Mouse (Mus musculus) bone marrow, adult 2 months (tissue): ENCODE results near the gene Klhdc7a. TPM values are rescaled to one million over a fixed set of nuclear protein-coding genes. Genes with fewer than 3 reads are reported as not detected.

Source experiments
- H3K27ac ChIP-seq: fragments of 200-500 bp; 2 replicates; pipeline ENCODE4 v1.5.1; 2012; ENCODE audit warnings: low read depth, mild to moderate bottlenecking, control low read depth, inconsistent platforms, low read length; ENCODE audit not compliant: control insufficient read depth, poor library complexity, insufficient read depth
- H3K4me1 ChIP-seq: fragments of 200-500 bp; 2 replicates; pipeline ENCODE4 v1.6.1; 2011; ENCODE audit warnings: low read length; ENCODE audit not compliant: control insufficient read depth, insufficient read depth
- H3K4me3 ChIP-seq: fragments of 200-500 bp; replicated peaks from 2 replicates; pipeline ENCODE3; 2011; ENCODE audit warnings: mild to moderate bottlenecking, low read depth, low read length, control low read depth; ENCODE audit not compliant: control insufficient read depth
- CTCF ChIP-seq: fragments of 200-500 bp; IDR thresholded peaks from 2 replicates; pipeline ENCODE4 v1.5.1; 2011; ENCODE audit warnings: low read length, control low read depth; ENCODE audit not compliant: control insufficient read depth, insufficient read depth
- POLR2A ChIP-seq: fragments of 200-500 bp; IDR thresholded peaks from 2 replicates; pipeline ENCODE4 v1.6.1; 2011; ENCODE audit warnings: low read depth, mild to moderate bottlenecking, control low read depth, low read length, borderline replicate concordance; ENCODE audit not compliant: control insufficient read depth
- WGBS: fragments of 180-500 bp; shearing (Covaris S2); methylation state at CpG from one replicate; pipeline ENCODE4 v1.1.7; 2018; 5-methylcytosine and 5-hydroxymethylcytosine counted together
- polyA plus RNA-seq: library from polyadenylated mRNA; stranded (reverse); fragments of >200 nt; gene quantifications from 2 replicates; pipeline ENCODE4 v1.2.4, GENCODE M21; 2011; ENCODE audit warnings: low replicate concordance; ENCODE audit not compliant: missing spikeins, insufficient read depth, insufficient read length

Gene Klhdc7a
- polyA plus RNA-seq, 1 experiment, result not detected

DNA sequence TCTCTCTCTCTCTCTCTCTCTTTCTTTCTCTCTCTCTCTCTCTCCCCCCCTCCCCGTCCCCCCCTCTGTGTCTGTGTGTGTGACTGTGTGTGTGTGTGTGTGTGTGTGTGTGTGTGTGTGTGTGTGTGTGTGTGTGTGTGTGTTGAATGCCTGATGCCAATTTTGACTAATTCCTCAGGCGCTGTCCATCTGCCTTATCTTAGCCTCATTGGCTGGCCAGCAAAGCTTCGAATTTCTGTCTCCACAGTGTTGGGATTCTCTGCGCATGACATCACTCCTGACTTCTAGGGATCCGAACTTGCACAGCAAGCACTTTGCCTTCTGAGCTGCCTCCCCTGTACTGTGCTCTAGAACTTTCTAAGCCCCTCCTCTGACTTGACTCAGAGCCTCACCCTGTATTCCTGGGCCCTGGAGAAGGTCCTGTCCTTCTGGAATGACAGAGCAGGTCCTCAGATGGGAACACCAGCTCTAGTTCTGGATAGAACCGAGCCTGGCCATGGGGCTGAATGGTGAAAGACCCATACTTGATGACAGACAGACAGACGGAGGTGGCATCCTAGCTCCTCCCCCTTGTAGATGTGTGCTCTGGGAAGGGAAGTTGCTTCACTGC is 16.8 kb downstream of the Klhdc7a start:
- H3K4me1 ChIP-seq, result no peaks in the 10 kb centered on the region
- TF ChIP-seq CTCF, result no peak
- no peak for TF ChIP-seq POLR2A
- H3K4me3 ChIP-seq, result no peak overlapping the region
- H3K27ac ChIP-seq, result no peak overlapping the region
- 46% methylated on average over 6 of the region's 7 CpGs for WGBS

DNA sequence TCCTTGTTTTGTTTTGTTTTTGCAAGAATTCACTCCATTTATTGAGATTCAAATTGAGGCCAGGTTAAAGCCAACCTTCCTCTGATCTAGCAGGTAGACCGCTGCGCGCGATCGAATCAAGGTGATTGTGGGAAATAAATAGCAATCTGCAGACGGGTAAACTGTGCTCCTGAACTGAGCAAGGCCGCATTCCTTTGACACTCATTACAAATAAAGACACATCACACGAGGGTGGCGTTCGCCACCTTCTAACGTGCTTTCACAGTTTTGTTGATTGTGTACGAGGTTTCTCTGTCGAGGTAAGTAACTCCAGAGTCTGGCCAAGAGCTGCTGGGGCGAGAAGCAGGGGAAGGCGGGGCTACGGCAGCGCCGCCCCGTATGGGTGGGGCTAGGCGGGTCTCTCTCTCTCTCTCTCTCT is 17.4 kb downstream of the Klhdc7a start:
- Histone ChIP-seq H3K4me1 (no peaks in the 10 kb centered on the region), H3K27ac (no peak overlapping the region), H3K4me3 (no peak overlapping the region)
- 4% methylated on average over 20 of the region's 20 CpGs for WGBS
- TF ChIP-seq CTCF (no peak), POLR2A (no peak)

DNA sequence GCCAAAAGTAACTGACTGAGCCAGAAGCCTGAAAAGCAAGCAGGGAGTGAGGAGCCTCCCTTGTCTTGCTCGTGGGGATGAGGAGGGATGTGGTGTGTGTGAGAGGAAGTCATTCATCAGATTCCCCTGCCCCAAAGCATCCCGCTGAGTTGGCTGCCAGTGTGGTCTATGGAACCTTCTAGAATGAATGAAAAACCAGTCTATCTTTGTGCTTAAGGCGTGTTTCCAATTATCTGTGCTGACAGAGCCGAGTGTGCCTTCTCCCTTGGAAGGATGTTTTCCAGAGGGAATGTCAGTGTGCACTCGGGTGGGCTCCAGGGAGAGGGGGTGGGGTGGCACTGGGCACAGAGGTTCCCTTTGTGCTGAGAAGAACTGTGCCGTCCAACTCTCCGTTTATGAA is 19.2 kb downstream of the Klhdc7a start:
- Histone ChIP-seq H3K4me1 (no peaks in the 10 kb centered on the region), H3K27ac (no peak overlapping the region), H3K4me3 (no peak overlapping the region)
- 37% methylated on average over 7 of the region's 7 CpGs for WGBS
- TF ChIP-seq CTCF, result no peak
- no peak for TF ChIP-seq POLR2A

DNA sequence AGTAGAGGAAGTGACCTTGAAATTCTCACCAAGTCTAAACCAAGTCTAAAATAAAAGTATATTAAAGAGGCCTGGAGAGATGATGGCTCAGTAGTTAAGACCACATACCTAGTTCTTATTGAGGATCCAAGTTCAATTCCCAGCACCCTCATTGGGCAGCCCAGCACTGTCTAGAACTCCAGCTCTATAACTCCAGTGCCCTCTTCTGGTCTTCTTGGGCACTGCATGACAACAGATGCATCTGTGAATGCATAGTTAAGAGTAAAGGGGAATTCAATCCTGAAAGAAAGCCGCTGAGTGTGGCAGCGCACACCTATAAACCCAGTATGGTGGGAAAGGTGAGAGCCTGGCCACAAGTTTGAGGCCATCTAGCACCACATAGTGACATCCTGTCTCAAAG is 20.5 kb downstream of the Klhdc7a start:
- WGBS, result 82% methylated on average over 2 of the region's 2 CpGs
- TF ChIP-seq POLR2A (no peak), CTCF (no peak)
- no peak overlapping the region for H3K4me3 ChIP-seq

DNA sequence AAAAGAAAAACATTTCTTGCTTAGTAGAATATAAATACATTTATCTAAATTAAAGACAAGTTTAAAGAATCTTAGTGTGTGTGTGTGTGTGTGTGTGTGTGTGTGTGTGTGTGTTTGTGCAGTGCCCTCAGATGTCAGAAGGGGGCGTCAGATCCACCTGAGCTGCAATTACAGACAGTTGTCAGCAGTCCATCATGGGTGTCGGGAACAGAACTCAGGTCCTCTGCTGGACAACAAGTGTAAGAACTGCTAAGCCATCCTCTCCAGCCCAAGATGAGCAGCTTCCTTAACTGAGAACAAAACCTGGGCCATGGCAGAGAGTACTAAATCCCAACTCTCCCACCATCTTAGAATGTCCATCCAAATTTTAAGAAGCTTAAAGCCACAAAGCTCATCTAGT is 26.0 kb downstream of the Klhdc7a start:
- H3K27ac ChIP-seq, result no peak overlapping the region
- no peak overlapping the region for H3K4me3 ChIP-seq
- TF ChIP-seq POLR2A (no peak), CTCF (no peak)
- 64% methylated on average over 2 of the region's 2 CpGs for WGBS
- no peaks in the 10 kb centered on the region for H3K4me1 ChIP-seq

More for the DNA sequence above, 20.5 kb downstream of the Klhdc7a start:
- no peaks in the 10 kb centered on the region for H3K4me1 ChIP-seq
- no peak overlapping the region for H3K27ac ChIP-seq

DNA sequence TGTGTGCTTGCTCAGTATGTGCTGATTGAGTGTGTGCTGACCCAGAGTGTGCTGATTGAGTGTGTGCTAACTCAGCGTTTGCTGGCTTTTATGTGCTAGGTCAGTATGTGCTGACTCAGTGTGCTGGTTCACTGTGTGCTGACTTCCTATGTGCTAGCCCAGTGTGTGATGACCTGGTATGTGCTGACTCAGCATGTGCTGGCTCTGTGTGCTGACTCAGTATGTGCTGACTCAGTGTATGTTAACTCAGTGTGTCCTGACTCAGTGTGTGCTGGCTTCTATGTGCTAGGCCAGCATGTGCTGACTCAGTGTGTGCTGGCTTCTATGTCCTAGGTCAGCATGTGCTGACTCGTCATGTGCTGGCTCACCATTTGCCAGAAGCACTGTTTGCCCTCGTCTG is 32.3 kb downstream of the Klhdc7a start:
- TF ChIP-seq POLR2A (no peak), CTCF (no peak)

DNA sequence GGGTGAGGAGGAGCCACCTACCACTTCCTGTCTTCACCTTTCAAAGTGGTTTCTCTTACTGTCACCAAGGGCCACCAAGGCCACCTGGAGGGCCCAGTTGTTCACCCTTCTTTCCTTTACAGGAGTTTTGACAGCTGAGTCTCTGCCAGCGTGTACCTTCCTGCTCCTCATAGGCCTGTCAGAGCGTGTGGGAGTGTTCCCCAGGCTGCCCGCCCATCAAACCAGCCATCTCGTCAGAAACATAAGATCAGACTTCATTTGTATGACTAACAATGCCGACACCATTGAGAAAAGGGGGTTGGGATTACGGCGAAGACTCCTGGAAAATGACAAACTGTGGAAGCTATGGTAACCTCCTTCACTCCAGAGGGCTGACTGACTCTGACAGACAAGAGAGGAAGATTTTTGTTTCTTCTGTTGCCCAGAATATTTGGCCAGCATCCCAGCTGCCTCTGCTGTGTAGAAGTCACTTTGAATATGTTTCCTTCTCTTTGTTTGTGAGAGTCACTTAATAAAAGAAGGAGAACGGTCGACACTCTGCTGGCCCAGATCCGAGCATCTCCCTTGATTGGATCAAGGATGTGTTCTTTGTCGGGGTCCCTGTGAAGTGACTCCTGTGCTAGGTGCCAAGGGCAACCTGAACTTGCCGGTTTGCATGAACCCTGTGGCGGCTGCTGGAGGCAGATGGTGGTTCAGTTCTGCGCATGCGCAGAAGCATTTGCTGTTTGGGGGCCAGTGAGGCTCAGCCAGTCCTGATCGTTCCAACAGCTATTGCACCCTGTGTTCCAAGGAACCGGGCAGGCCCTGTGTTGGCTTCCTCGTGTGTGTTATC is 34.6 kb downstream of the Klhdc7a start:
- WGBS, result 70% methylated on average over 18 of the region's 18 CpGs
- Histone ChIP-seq H3K27ac (no peak overlapping the region), H3K4me1 (no peaks in the 10 kb centered on the region), H3K4me3 (no peak overlapping the region)
- TF ChIP-seq CTCF, result no peak

More for the DNA sequence above, 32.3 kb downstream of the Klhdc7a start:
- 62% methylated on average over 3 of the region's 3 CpGs for WGBS
- Histone ChIP-seq H3K27ac (no peak overlapping the region), H3K4me3 (no peak overlapping the region), H3K4me1 (no peaks in the 10 kb centered on the region)

DNA sequence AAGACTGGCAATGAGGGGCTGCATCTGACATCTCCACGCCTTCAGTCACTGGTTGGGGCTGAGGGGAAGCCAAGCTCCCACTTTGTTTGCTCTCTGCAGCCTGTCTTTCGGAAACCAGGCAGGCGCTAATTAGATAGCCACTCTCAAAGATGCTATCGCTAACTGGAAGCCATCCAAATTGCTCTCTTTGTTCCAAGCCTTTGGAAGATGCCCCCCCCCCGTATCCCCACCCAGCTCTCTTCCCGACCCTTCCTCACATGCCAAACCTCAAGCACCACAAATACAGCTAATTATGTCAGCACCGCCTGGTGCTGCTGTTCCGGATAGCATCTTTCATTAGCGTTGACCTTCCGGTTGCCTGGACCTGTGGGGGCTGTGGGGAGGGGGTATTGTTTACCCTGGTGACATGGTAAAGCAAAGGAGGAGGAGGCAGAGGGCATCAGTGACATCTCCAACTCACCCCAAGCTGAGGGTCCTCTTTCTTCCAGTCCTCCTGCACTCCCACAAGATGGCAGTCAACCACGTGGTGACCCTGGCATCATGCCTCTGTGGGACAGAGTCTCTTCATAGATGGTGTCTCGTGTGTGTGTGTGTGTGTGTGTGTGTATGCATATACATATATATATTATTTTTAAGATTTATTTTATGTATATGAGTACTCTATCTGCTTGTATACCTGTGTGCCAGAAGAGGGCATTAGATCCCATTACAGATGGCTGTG is 35.9 kb downstream of the Klhdc7a start:
- Histone ChIP-seq H3K4me3 (no peak overlapping the region), H3K27ac (no peak overlapping the region), H3K4me1 (no peaks in the 10 kb centered on the region)
- WGBS, result 34% methylated on average over 12 of the region's 12 CpGs
- TF ChIP-seq CTCF, result no peak
- TF ChIP-seq POLR2A, result no peak
